Mouse (Mus musculus): ENCODE measurements around the gene Eps15. TPM values are rescaled to one million over a fixed set of nuclear protein-coding genes. Genes with fewer than 3 reads are reported as not detected.
A peak's percentile ranks its signal among the peaks of the same experiment; 100 is the strongest.

Gene Eps15
- polyA plus RNA-seq, 1 experiment from 2014 or later: 56.2 TPM

DNA sequence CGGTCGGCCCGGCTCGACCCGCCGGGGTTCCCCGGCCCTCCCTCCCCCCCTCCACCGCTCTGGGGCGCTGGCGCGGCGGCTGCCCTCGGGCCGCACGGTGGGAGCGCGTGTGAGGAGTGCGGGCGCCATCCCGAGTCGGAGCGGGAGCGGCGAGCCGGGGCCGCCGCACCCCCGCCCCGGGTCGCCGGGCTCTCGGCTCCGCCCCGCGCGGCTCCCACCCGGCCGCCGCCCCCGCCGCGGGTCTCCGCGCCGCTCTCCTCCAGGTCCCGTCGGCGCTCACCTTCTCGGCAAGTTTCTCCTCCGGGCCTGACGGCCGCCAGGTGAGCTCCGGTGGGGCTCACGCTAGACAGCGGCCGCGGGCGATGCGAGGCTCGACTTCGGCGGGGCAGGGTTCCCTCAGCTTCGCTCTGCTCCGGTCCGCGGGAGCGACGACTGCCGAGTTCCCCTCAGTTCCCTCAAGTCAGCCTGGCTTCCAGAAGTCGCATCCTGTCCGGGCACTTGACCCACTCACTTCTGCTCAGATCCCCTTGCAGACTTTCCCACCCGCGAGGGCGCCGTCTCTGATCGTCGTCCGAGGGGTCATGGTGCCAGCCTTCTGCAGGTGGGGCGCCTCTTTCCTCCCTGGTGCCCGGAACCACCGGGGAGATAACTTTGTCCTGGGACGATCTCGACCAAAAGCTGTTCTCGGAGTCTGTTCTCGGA is 542 bp downstream of the Eps15 start:
- Histone ChIP-seq H3K4me1 (peaks cover 7% of the 10 kb centered on the region; the same call in 1 of the 2 replicates), H3K9me3 (no peaks in the 10 kb centered on the region), H3K4me3 (peak overlapping the region; percentile 89), H3K27me3 (no peaks in the 10 kb centered on the region), H3K27ac (replicated peaks) (no peak overlapping the region), H3K4me2 (replicated peaks) (peak overlapping the region; percentile 74), H3K36me3 (no peaks in the 10 kb centered on the region), H3K9ac (replicated peaks) (peak overlapping the region; percentile 66)
- peak; percentile 89 for ATAC-seq (ENCODE audit: low FRiP score, low read depth)
- 1% methylated on average over 50 of the region's 85 CpGs for WGBS

DNA sequence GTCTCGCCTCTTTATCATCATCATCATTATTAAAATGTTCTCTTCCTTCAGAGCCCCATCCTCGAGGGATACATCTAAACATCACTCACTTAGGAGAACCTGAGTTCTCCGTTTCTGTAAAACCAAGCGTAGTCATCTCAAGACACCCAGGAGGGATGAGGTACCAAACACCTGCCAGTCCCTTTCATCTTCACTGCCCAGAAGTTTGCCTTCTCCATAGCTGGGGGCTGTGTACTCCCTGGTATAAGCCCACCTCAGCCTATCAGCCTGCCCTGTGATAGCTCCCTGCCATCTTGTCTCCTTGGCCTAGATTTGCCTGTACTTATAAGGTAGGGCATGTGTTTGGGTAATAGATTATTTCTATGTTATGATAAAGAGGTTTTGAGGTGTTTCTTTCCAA is 1.1 kb downstream of the Eps15 start:
- peak overlapping the region; percentile 74 for H3K4me2 ChIP-seq (replicated peaks)

DNA sequence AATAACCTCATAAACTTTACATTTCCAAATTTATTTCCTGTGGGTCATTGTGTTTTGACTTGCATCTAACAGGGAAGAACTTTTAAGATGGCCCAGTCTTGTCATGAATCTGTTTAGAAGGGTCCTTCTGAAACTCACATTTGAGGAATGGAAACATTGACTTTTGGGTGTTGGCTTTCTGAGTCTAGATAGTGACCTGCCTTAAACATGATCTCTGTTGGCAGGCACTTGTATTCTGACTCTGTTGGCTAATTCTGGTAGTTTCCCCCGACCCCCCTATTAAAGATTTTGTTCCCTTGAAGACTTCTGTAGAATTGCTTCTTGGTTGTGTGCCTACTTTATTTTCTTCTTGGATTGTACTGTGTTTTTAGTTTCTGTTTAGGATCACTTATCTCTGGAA is 1.9 kb downstream of the Eps15 start:
- Histone ChIP-seq H3K27me3 (no peaks in the 10 kb centered on the region), H3K27ac (replicated peaks) (no peak overlapping the region), H3K9me3 (no peaks in the 10 kb centered on the region), H3K9ac (replicated peaks) (no peak overlapping the region), H3K4me2 (replicated peaks) (no peak overlapping the region), H3K36me3 (no peaks in the 10 kb centered on the region), H3K4me1 (peaks cover 7% of the 10 kb centered on the region; the same call in 1 of the 2 replicates), H3K4me3 (no peak overlapping the region)
- no peak for ATAC-seq (ENCODE audit: low FRiP score, low read depth)
- 85% methylated on average over 1 of the region's 1 CpGs for WGBS

More for the DNA sequence above, 1.1 kb downstream of the Eps15 start:
- 7% methylated on average over 4 of the region's 4 CpGs for WGBS
- no peaks in the 10 kb centered on the region for H3K27me3 ChIP-seq
- peak overlapping the region; percentile 66 for H3K9ac ChIP-seq (replicated peaks)
- no peak overlapping the region for H3K27ac ChIP-seq (replicated peaks)
- H3K9me3 ChIP-seq: no peaks in the 10 kb centered on the region
- H3K36me3 ChIP-seq: no peaks in the 10 kb centered on the region
- H3K4me1 ChIP-seq: peaks cover 7% of the 10 kb centered on the region; the same call in 1 of the 2 replicates
- peak overlapping the region; percentile 89 for H3K4me3 ChIP-seq
- ATAC-seq (ENCODE audit: low FRiP score, low read depth): no peak

DNA sequence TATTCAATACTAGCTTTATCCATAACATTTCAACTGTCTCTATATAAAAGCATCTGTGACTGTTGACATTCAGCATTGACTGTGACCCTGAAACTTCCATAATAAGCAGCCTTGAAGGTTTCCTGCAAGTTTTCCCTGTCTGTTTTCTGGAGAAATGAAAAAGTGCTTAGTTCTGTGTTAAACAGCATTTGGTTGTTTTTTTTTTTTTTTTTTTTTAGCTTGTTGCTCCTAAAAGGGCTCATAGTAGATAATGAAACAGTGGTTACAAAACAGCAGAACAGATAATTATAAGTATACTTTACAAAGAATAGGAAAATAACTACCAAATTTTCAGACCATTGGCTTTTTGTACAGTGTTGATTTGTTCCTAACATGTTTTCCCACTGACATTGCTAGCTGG is 14.6 kb downstream of the Eps15 start:
- H3K27ac ChIP-seq (replicated peaks): no peak overlapping the region
- no peak overlapping the region for H3K4me2 ChIP-seq (replicated peaks)
- H3K9me3 ChIP-seq: no peaks in the 10 kb centered on the region
- no peaks in the 10 kb centered on the region for H3K36me3 ChIP-seq
- H3K9ac ChIP-seq (replicated peaks): no peak overlapping the region
- no peak for ATAC-seq (ENCODE audit: low FRiP score, low read depth)
- no peak overlapping the region for H3K4me3 ChIP-seq
- H3K4me1 ChIP-seq: no peaks in the 10 kb centered on the region
- H3K27me3 ChIP-seq: no peaks in the 10 kb centered on the region

DNA sequence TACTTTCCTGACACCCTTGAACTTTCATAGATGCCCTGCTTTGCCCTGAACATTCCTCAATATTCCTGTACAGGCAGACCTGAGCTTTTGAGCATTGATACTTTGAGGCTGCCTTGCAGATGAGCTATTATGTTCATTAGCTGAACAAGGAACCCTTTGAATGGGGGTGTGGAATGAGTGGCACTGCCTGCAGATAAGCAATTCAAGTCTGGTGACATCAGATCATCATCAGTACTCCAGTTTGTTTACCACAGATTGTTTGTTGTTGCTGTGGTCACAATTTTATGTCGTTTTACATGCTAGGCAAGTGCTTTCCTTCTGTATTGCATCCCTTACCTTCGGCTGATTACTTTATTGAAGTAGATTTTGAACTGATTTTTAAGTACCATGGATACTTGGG is 16.4 kb downstream of the Eps15 start:
- Histone ChIP-seq H3K27me3 (no peaks in the 10 kb centered on the region), H3K4me2 (replicated peaks) (no peak overlapping the region), H3K9me3 (no peaks in the 10 kb centered on the region), H3K36me3 (no peaks in the 10 kb centered on the region), H3K9ac (replicated peaks) (no peak overlapping the region), H3K4me3 (no peak overlapping the region), H3K4me1 (no peaks in the 10 kb centered on the region), H3K27ac (replicated peaks) (no peak overlapping the region)
- WGBS: 84% methylated on average over 2 of the region's 2 CpGs
- ATAC-seq (ENCODE audit: low FRiP score, low read depth): no peak

DNA sequence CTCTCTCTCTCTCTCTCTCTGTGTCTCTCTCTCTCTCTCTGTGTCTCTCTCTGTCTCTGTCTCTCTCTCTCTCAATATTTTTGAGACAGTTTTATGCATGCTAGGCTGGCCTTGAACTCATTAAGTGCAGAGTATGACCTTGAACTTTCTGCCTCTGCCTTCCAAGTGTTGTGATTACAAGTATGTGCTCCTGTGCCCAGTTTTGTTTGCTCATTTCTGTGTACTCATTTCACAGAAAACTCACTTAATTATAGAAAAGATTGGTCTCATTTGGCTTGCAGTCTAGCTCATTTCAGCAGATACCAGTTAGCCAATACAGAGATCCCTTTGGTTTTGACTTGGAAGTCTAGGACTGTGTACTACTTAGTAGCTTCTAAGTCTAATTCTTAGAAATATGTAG is 19.1 kb downstream of the Eps15 start:
- Histone ChIP-seq H3K4me1 (no peaks in the 10 kb centered on the region), H3K4me3 (no peak overlapping the region), H3K27ac (replicated peaks) (no peak overlapping the region), H3K9me3 (no peaks in the 10 kb centered on the region), H3K9ac (replicated peaks) (no peak overlapping the region), H3K4me2 (replicated peaks) (no peak overlapping the region), H3K36me3 (no peaks in the 10 kb centered on the region), H3K27me3 (no peaks in the 10 kb centered on the region)
- ATAC-seq (ENCODE audit: low FRiP score, low read depth): no peak

DNA sequence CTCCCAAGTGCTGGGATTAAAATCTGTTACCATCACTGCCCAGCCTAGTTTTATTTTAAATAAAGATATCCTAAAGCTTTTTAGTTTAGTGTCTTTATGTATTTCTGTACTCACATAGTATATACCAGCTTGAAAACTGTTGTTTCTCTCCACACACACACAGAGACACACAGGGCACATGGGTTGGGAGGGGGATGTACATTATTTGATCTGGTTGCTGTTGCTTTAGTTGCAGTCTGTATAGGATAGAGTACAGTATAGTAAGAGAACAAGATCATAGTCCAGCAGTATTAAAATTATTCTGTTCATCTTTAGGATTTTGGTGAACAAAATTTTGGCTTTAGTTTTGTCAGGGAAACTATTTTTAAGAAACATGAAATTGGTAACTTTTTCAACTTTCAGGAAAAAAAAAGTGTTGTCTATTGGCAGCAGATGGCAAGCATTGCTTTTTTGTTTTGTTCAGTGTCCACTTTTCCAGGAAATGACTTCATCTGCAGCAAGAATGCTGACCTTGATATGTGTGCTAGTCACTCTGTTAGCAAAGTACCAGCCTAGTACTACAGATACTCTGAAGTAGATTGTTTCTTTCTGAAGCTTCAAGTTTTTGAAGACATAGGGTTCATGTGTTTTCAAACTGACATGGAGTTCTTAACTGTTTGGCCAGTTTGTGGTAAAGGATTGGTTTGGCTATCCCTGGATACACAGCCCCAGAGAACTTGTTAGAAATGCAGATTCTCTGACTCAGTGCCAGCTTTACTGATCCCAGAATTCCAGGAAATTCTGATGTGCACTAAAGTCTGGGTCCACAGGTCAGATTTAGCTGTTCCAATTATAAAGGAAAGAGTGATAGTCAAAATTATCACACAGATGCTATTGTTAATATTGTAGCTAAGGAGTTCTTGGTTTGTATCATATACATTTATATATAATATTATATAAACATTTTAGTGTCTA is 37.1 kb downstream of the Eps15 start:
- no peak overlapping the region for H3K4me2 ChIP-seq (replicated peaks)
- no peak overlapping the region for H3K27ac ChIP-seq (replicated peaks)
- H3K36me3 ChIP-seq: no peaks in the 10 kb centered on the region
- no peak overlapping the region for H3K4me3 ChIP-seq
- H3K9me3 ChIP-seq: no peaks in the 10 kb centered on the region
- H3K4me1 ChIP-seq: no peaks in the 10 kb centered on the region
- no peaks in the 10 kb centered on the region for H3K27me3 ChIP-seq
- H3K9ac ChIP-seq (replicated peaks): no peak overlapping the region
- no peak for ATAC-seq (ENCODE audit: low FRiP score, low read depth)

DNA sequence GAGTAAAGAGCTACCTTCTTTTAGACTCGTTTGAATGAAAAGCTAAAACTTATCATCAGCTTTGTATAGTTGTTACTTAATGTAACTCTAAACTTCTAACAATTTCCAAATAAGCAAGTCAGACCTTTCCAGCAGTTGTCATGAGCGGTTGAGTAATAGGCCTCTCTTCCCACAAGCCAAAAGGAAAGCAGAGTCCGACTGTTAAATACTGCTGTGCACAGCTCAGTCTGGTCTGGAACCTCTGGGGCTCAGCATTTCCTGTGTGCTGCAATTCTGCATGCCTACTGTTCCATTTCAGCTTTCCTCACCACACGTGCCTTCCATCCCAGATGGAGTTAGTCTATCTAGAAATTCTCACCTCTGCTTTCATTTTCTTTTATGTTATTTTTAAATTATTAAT is 56.7 kb downstream of the Eps15 start:
- H3K4me3 ChIP-seq: no peak overlapping the region
- 88% methylated on average over 4 of the region's 4 CpGs for WGBS
- no peak overlapping the region for H3K27ac ChIP-seq (replicated peaks)
- no peak for ATAC-seq (ENCODE audit: low FRiP score, low read depth)
- H3K9ac ChIP-seq (replicated peaks): no peak overlapping the region
- H3K27me3 ChIP-seq: no peaks in the 10 kb centered on the region
- H3K9me3 ChIP-seq: no peaks in the 10 kb centered on the region
- no peak overlapping the region for H3K4me2 ChIP-seq (replicated peaks)
- 0 out of 2 replicates have a peak, but pooled peaks cover 4% of the 10 kb centered on the region for H3K36me3 ChIP-seq
- no peaks in the 10 kb centered on the region for H3K4me1 ChIP-seq

DNA sequence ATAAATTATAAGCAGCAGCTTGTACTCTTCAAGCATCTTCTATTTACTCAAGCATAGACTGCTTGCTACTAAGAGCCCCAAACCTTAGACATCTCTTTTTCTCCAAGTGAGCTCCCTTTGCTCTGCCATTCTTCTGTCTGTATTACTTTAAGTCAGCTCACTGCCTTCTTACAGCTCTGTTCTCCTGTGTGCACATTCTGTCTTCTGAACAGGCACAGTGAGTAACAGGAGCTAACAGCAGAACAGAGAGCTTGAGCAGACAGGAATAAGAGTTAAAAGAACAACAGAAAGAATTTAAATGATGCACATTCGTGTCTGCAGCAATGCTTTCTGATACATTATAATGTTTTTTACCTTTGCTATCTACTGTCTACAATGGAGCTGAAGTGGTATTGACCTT is 61.2 kb downstream of the Eps15 start:
- H3K9me3 ChIP-seq: no peaks in the 10 kb centered on the region
- no peak overlapping the region for H3K4me2 ChIP-seq (replicated peaks)
- ATAC-seq (ENCODE audit: low FRiP score, low read depth): no peak
- H3K27me3 ChIP-seq: no peaks in the 10 kb centered on the region
- 62% methylated on average over 1 of the region's 1 CpGs for WGBS
- no peak overlapping the region for H3K4me3 ChIP-seq
- no peak overlapping the region for H3K9ac ChIP-seq (replicated peaks)
- H3K36me3 ChIP-seq: no peaks in the 10 kb centered on the region
- no peak overlapping the region for H3K27ac ChIP-seq (replicated peaks)
- no peaks in the 10 kb centered on the region; the same call in 1 of the 2 replicates for H3K4me1 ChIP-seq

DNA sequence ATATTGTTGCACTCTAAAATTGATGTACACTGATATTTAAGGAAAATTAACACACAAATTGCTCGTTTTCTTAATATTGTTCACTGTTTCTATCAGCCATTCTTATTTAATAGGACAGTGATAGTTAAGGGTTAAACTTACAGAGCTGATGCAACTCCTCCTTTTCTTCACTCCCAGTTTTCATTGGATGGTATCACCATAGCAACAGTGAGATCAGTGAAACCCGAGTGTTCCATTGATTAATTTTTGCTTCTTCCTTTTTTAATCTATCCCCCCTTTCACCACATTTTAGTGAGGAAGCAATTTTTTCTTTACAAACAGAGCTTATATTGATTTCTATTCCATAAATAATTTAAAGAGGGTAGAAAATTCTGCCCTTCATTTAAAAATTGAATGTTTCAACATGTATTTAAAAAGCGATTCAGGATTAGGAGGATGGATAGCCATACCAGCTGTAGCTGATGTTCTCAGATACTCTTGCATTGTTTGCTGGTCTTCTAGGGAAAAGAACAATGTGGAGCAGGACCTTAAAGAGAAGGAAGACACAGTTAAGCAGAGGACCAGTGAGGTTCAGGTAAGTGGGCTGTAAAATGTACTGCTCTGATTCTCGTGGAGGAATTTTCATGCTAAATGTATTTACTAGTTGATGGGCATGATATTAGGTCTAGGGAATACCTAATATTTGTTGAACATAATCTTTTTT is 62.9 kb downstream of the Eps15 start:
- H3K36me3 ChIP-seq: no peaks in the 10 kb centered on the region
- H3K27me3 ChIP-seq: no peaks in the 10 kb centered on the region
- peak overlapping the region; percentile 44 for H3K4me3 ChIP-seq
- peak overlapping the region; percentile 35 for H3K4me2 ChIP-seq (replicated peaks)
- H3K4me1 ChIP-seq: no peaks in the 10 kb centered on the region; the same call in 1 of the 2 replicates
- ATAC-seq (ENCODE audit: low FRiP score, low read depth): peak; percentile 87
- no peaks in the 10 kb centered on the region for H3K9me3 ChIP-seq
- peak overlapping the region; percentile 67; the same call in 1 of the 2 replicates for H3K27ac ChIP-seq (replicated peaks)
- H3K9ac ChIP-seq (replicated peaks): 0 out of 2 replicates have a peak overlapping the region, but pooled peaks have one; percentile 7
- WGBS: 36% methylated on average over 4 of the region's 4 CpGs

DNA sequence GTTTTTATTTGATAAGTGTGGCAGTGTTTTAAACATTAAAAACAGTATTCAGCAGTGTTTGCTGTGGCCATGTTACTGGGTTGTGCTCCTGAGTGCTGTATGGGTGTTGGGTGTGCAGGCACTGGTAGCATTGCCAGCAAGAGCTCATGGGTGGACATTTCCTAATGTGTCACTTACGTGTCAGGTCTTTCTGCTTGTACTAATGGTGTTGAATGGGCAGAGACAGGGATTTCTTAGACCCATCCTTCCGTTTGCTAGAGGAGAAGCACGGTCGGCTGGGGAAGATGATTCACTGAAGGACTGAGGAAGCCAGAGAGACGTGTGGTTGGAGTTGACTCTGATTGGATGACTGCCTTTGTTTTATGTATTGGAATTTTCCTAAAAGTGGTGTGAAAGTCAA is 63.8 kb downstream of the Eps15 start:
- no peak for ATAC-seq (ENCODE audit: low FRiP score, low read depth)
- Histone ChIP-seq H3K36me3 (no peaks in the 10 kb centered on the region), H3K9me3 (no peaks in the 10 kb centered on the region), H3K4me1 (no peaks in the 10 kb centered on the region; the same call in 1 of the 2 replicates), H3K27ac (replicated peaks) (0 out of 2 replicates have a peak overlapping the region, but pooled peaks have one; percentile 25), H3K9ac (replicated peaks) (no peak overlapping the region), H3K4me2 (replicated peaks) (peak overlapping the region; percentile 46), H3K27me3 (no peaks in the 10 kb centered on the region), H3K4me3 (peak overlapping the region; percentile 37)
- WGBS: 64% methylated on average over 5 of the region's 5 CpGs

DNA sequence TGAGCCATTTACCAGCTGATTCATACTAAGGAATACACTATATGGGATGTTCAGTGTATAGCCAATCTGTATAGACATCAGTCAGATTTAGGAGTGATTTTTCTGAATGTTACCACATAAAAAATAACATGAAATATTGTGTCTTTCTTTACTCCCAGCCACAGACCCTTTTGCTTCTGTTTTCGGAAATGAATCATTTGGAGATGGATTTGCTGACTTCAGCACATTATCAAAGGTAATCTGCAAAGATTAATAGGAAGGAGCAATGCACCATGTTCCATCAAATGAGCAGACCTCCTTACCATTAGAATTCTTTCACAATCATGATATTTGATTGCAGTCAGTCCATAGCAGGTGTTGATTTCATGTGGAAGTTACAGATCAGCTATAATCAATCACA is 98.0 kb downstream of the Eps15 start:
- H3K4me3 ChIP-seq: no peak overlapping the region
- no peaks in the 10 kb centered on the region for H3K27me3 ChIP-seq
- no peak overlapping the region for H3K9ac ChIP-seq (replicated peaks)
- ATAC-seq (ENCODE audit: low FRiP score, low read depth): no peak
- peaks cover 22% of the 10 kb centered on the region for H3K36me3 ChIP-seq
- H3K4me2 ChIP-seq (replicated peaks): no peak overlapping the region
- H3K9me3 ChIP-seq: no peaks in the 10 kb centered on the region
- no peak overlapping the region for H3K27ac ChIP-seq (replicated peaks)
- no peaks in the 10 kb centered on the region for H3K4me1 ChIP-seq
- WGBS: 91% methylated on average over 1 of the region's 1 CpGs

All from midbrain, embryonic 12.5 days (tissue).